Mouse (Mus musculus): ENCODE measurements around the gene H2-M11.

The H2-M11 gene

DNA sequence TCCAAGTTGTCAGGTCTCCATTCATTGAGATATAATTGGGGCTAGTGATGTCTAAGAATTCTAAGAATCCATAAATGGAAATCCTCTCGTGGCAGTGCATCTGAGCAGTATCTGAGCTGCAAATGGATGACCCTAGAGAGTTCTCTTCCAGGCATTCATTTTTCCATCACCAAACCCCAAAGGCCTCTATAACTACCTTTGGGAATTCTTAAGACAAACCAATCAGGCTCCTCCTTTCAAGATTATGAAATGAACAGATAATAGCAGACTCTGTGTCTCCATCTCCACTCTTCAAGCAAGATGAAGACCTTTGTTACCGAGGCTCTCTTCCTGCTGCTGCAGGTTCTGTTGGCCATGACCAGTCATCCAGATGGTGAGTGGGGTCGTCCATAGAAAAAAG lies at the start of gene H2-M11:
H2-M11 (plus strand) TSS at position 301 of the 400 bp plus-strand sequence.
- DNase-seq (ENCODE audit: low spot score): no peak

DNA sequence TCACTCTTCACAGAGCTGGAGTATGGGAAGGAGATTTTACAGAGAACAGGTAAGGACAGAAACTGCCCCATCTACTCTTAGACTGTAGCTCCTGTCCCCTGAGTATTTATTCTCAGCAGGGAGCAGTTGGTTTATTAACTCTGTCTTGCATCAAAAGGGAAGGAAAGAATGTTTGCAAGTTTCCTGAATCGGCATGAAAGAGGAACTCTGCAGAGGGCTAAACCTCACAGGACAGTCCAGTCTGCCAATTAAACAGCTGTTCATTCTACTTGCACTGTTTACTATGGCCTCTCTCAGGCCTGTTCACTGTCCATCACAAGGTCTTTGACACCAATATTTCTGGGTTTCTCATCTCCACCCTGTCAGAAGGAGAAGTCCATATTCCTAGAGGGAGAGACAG lies 46.4 kb upstream of the H2-M11 start:
- DNase-seq (ENCODE audit: low spot score): no peak

DNA sequence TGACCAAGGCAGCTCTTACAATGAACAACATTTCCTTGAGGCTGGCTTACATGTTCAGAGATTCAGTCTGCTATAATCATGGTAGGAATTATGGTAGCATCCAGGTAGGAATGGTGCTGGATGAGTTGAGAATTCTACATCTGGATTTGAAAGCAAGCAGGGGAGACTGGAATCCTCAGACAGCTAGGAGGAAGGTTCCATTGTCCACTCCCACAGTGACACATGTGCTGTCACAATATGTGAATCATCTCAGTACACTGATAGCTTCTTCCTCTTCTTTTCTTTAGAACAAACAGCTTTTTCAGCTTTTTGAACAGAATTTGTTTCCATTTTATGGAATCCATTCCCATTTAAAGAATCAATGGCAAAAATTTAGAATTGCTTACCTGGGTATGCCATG lies 43.0 kb upstream of the H2-M11 start:
- no peak for DNase-seq (ENCODE audit: low spot score)

Measured in testis, postnatal 10 days (tissue).